Mouse (Mus musculus): ENCODE data around the gene Pxn.

GRCm38 (mm10) chr5:115464408-115465115 is 41.9 kb upstream of the Pxn start:
- no peak for TF ChIP-seq CTCF (IDR thresholded peaks at IDR 0.05; ENCODE audit: borderline replicate concordance, extremely low read depth, insufficient read depth, insufficient read length)
- no peak for TF ChIP-seq POLR2A (IDR thresholded peaks at IDR 0.05; ENCODE audit: borderline replicate concordance, extremely low read depth, insufficient read depth, insufficient read length, poor library complexity, severe bottlenecking)
